Mouse (Mus musculus) 416B (cell line): ENCODE measurements at regions not wholly inside any gene's neighbourhood (a gene's known extent, or its start where the extent isn't known, plus 50 kb on each side); places are given as distances from the start of the nearest gene placed in this dataset.
"Not testable (repeated sequence)": the region's sequence is repeated elsewhere in the genome, so short reads cannot be mapped to it uniquely, and the experiment has no call there.

Source experiments
- DNase-seq: peaks from one replicate; pipeline ENCODE4 v3.0.0; 2011; ENCODE audit warnings: low read depth

GRCm38 (mm10) chr5:64586316-64586715 lies 216.9 kb upstream of the Klf3 start:
- DNase-seq: no peak

- DNase-seq: peak; percentile 5
Measured at GRCm38 (mm10) chr5:64586933-64587332, 216.3 kb upstream of the Klf3 start.

- DNase-seq: no peak
Measured at GRCm38 (mm10) chr5:64587895-64588738, 215.1 kb upstream of the Klf3 start.

DNA sequence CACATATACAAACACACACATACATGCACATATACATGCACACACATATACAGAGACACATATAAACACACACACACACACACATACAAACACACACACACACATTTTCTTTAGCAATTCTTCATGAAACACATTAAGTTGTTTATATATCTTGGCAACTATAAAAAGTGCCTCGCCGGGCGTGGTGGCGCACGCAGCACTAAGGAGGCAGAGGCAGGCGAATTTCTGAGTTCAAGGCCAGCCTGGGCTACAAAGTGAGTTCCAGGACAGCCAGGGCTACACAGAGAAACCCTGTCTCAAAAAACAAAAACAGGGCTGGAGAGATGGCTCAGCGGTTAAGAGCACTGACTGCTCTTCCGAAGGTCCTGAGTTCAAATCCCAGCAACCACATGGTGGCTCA lies 214.4 kb upstream of the Klf3 start:
- not testable (repeated sequence) for DNase-seq

DNA sequence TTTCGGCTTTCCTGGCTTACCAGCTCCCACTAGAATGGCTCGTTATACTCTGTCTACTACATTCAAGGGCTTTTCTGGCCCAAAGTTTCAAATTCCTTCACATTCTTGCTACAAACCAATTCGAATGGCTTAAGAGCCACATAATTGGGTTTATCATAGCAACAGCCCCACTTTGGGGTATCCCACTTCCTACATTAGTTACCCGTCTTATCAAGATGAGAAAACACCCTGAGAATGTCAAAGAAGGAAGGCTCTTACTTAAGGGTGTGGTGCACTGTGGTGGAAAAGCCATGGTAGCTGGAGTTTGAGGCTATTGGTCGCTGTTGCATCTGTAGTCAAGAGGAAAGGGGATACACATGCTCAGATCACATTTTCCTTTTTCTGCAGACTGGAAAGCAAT lies 213.2 kb upstream of the Klf3 start:
- DNase-seq: no peak

DNA sequence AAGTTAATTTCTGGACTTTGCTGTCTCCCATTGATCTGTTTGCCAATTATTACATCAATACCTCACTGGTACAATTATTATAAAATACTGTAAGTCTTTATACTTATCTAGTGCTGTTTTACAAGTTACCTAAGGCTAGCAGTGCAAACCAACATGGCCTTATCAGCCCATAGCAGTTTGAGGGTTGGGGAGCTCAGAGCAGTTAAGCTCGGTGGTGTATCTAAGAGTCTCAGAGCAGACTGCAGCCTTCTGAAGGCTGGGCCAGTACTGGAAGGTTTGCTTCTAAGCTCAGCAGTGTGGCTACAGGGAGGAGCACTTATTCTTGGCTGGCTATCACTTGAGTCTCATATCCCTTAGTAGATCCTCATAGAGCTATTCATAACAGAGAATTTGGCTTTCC lies 212.4 kb upstream of the Klf3 start:
- DNase-seq: no peak

GRCm38 (mm10) chr5:64591792-64592191 lies 211.4 kb upstream of the Klf3 start:
- no peak for DNase-seq

- no peak for DNase-seq
Measured at GRCm38 (mm10) chr5:64595220-64595619, 208.0 kb upstream of the Klf3 start.

DNA sequence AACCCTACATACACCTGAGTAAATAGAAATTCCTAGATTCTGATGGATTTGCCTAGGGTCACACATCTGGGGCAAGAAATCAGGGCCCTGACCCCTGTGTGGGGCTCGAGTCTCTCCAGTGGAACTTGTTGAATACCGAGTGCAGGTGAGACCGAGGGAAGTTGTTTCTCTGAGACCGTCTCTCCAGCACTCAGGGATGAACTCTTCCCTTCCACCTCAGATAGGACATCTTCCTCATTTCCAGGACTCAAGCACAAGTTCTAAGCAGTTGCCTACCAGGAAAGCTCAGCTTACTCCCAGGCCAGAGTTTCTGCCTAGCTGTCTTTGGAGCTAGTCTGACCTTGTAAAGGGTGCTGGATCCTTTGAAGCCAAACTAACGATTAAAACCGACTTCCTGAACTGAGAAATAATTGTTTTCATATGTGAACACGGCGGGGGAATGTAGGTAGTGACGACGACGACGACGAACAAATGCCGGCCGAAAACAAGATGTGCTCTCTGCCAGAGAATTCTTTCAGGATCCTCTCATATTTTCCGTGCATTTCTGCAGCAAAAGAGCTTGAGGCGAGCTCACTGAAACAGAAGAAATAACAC lies 207.3 kb upstream of the Klf3 start:
- no peak for DNase-seq

DNA sequence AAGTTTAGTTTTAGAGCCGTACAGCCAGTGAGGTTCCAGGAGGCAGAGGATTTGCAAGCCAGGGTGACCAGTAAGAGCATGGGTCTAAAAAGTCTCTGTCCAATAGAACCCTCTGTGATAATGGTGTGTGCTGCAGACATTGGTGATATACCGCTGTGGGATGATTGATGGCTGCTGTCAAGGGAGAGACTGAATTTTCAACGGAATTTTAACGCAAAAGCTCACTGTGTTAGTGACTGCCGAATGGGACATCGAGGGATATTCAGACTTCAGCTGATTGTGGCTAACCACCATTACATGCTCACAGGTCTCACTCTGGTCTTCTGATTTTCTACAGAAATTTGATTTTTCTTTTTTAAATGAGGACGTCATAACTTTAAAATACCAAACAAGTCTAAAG lies 206.2 kb upstream of the Klf3 start:
- DNase-seq: no peak

DNA sequence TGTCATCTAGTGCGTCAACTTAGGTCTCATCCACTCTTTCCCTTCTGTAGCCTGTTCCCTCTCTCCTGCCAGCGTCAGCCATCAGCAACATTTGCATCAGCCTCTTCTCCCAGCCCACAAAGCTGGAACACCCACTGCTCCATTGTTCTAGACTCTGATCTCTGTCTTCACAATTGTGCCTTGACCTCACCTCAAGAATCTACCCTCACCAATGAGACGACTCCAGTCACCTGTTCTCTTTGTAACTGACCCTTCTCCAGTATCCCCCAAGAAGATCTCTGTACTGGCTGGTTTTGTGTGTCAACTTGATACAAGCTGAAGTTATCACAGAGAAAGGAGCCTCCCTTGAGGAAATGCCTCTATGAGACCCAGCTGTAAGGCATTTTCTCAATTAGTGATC lies 205.7 kb upstream of the Klf3 start:
- DNase-seq: no peak

DNA sequence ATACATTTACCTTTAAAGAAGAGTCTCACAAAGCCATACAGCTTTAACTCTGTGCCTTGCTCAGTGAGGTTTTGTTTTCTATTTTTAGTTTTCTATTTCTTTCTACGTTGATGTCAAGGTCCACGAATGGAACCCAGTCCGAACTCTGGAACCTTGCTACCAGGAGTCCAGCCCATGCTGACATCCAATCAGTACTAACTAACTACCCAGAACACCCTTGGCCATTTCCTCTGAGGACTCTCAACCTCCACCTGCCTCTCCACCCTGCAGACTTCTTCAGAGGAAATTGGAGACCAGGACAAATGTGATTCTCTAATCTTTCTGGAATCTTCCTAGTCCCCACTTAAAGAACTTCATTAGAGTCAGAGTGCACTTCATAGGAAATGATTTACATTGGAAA lies 204.6 kb upstream of the Klf3 start:
- no peak for DNase-seq

DNA sequence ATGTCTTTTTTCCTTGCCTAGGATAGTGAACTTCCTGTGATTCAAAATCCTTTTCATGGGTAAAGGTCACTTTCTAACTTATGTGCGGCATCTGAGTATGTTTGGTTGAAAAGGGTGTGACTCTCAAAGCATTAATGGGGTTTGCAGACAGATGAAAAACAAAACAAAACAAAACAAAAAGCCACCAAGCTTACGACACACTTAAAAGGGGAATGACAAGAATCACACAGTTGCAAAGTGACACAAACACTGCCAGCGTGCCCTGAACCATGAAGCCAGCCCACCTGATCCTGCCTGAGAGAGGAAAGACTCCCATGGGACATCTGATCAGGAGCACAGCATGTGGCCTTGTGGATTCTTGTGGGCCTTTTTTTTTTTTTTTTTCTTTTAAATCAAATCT lies 204.2 kb upstream of the Klf3 start:
- no peak for DNase-seq

GRCm38 (mm10) chr5:64599865-64600288 lies 203.3 kb upstream of the Klf3 start:
- no peak for DNase-seq

GRCm38 (mm10) chr5:64600392-64600791 lies 202.8 kb upstream of the Klf3 start:
- no peak for DNase-seq

DNA sequence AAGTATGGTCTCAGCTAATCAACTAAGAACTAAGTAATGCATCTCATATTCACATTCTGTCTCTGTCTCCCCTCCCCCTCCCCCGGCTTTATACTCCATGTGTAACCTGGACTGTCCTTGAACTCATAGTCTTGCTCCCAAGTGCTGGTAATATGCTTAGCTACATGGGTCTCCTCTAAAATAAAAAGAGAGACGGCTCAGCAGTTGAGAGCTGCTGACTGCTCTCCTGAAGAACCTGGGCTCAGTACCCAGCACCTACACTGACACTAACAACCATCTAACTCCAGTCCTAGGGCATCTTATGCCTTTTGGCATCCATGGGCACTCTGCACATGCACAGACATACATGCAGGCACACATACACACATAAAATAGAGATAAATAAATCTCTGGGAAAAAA lies 202.4 kb upstream of the Klf3 start:
- DNase-seq: no peak

- no peak for DNase-seq
Measured at GRCm38 (mm10) chr5:64601285-64601684, 201.9 kb upstream of the Klf3 start.

DNA sequence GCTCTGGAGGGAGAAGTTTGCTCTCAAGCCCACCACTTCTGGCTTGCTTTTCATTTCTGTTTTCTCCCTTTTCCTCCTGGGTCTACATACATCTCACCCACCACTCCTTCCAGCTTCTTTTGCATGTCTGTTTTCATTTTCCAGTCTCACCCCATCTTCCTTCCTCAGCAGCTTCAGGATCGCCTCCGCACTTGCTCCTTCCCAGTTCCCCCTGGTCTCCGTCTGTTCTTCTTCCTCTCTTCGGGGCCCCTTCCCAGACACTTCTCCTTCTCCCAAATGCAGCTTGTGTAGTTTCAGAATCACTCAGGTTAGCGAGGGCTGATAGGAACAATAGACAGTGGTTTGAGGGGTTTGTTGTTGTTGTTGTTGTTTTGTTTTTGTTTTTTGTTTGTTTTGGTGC lies 201.4 kb upstream of the Klf3 start:
- DNase-seq: no peak

GRCm38 (mm10) chr5:64602356-64602936 lies 200.7 kb upstream of the Klf3 start:
- DNase-seq: no peak

- DNase-seq: no peak
Measured at GRCm38 (mm10) chr5:64602996-64603755, 200.0 kb upstream of the Klf3 start.

GRCm38 (mm10) chr5:64605171-64605570 lies 198.0 kb upstream of the Klf3 start:
- DNase-seq: no peak

DNA sequence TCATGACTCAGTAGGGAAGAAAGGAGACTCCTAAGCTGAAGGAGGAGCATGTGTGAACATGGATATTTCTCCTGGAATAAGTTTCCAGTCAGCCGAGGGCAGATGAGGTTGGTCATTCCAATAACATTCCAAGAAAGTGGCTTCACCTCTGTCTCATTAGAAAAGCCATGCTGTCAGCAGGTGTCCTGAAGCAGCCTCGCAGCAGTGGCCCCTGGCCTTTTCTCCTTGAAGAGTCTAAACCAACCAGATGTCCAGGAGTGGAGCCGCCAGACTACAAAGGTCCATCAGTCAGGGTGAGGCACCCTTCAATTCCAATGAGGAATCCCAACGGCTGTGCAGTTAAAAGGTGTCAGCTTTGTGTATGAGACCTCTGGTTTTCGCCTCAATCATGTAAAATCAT lies 197.2 kb upstream of the Klf3 start:
- no peak for DNase-seq
